Mouse (Mus musculus): Measurements from ENCODE around the gene Rps16. TPM values are rescaled to one million over a fixed set of nuclear protein-coding genes. Genes with fewer than 3 reads are reported as not detected.

The Rps16 gene
- 2,978 to 3,247 TPM (median 3,204 TPM) in 4 replicates for total RNA-seq (2023)

DNA sequence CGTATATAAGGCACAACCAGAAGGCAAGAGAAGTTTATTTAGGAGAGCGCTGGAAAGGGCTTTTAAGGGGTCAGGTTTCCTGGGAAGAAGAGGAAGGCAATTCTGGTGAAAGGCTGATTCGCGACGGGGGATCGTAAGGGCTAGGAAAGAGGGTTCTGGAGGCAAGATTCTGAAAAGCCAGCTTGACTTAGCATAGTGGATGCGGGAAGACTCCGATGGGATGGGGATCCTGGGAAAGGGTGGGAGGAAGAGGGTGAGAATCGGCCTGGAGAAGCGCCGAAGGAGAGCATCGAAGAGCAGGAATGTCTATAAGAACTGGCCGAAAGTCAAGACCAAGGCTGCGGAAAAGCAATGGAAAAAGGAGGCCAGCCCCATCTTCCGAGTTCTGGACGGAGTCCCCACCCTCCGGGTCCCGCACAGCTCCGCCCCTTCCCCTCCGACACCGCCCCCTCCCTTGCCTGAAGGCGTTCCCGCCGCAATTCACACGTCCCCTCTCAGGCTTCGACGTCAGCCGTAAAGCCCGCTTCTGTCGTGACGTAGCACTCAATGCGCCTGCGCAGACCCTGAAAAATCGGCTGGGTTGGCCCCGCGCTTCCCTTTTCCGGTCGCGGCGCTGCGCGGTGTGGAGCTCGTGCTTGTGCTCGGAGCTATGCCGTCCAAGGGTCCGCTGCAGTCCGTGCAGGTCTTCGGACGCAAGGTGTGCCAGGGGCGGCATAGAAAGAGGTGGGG is at the start of gene Rps16:
Rps16 (plus strand) TSS at position 498 of the 729 bp plus-strand sequence.

DNA sequence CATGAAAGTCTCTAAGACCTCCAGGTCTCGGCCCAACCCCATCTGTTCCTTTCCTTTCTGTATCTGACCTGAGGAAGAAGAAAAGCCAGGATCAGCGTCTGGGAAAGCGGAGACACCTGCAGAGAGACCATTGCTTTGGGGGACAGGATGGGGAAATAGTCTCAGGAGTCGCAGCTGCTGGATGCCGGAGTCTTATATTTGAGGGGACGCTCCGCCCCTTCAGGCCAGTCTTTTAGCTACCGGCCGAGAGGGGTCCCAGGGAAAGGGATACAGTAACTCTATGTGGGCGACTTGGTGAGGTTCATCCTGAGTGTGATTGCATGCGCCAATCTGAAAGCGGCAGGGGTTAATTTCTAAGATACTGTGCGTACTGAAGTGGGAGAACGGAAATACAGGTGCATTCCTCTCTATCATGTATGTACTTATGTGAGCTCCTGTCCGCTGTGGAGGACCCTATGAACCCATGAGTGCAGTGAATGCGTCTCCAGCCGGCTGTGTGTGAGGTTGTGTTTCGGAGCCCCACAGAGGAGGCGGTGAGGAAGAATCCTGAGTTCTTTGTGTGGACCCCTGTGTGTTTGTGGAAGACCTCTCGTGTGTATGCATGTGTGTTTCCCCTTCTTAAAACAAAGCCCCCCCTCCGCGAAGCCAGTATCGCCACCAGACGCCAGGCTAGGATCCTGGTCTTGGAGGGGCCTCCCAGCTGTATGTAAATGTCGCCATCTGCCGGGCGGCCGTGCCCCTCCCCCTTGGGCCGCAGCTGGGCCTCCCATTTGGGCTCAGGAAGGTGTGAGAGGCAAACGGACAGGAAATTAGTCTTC is 48.6 kb upstream of the Rps16 start, which contains the start of gene Dll3:
Dll3 (minus strand) TSS at position 623 of the 818 bp plus-strand sequence.

GRCm38 (mm10) chr7:28311926-28312543 is 38.4 kb upstream of the Rps16 start, which contains the start of gene Timm50:
Timm50 (minus strand) TSS chr7:28312072.

DNA sequence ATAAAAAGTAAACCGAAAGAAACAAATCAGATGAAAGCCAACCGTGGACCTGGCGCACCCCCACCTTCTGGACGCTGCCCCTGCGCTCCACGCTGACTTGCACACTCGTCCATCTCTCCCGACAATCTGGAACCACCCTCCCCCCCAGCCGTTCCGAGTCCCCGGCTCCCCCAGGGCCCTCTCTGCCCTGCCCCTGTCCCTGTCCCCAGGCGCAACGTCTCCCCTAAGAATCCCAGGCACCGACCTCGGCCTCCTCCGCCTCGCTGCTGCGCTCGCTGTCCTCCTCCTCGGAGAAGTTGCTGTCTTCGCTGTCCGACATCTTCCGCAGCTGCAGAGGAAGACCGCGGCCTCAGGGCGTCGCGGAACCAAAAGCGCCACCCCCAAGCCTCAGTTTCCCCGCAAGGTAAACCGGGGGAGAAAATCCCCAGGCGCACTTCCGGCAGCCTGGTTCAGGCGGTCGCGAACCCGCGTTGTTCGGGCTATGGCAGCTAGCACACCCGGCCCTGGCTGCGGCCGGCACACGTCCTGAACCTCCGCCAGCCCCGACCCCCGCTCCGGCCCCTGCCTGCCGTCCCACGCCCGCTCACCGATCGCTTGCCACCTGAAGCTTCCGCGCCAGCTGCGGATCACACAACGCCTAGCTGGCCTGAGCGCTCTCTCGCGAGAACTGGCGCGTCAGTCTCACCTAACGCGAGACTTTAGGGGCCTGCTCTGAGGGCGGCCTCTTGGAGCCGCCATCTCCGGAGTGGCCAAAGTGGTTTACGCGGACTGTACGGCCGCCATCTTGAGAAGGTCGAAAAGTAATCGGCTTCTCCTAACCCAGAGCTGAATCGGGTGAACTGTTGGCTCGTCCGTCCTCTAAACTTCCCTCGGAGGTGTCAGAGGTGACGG is 12.1 kb upstream of the Rps16 start, which contains the start of gene Supt5:
Supt5 (minus strand) TSS at position 639 of the 891 bp plus-strand sequence.

DNA sequence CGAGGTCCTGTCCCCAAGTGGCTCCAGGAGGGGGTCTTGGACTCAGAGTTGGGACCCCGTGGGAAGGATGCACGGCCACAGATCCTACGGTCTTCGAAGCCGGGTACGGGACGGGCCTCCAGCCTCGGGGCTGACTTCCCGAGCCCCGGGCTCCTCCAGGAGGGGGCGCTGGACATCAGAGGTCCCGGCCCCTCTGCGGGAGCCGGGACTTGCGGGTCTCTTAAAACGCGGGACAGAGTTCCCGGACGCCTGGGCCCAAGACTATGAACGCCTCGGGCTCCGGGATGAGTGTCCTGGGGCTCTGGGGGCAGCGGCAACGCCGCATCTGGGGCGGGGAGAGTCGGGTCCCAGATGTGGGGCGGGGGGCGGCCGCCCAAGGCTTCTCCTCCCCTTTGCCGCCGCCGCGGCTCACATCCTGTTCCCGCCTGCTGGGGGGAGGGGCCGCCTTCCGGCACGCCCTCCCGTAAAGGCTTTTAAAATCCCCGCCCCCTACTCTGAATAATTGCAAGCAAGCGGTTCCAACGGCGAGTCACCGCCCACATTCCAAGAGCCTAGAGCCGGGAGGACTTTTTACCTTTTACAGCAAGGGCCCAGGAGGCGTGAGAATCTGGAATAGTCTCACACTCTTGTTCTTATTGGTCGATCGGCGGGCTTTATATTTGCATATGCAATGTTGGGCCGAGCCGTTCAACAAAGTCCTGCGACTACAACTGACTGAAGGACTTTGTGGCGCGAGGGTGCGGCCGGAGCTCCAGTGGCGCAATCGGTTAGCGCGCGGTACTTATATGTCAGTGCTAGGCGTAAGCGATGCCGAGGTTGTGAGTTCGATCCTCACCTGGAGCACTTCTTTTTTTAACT is 22.0 kb downstream of the Rps16 start, which contains the start of gene Plekhg2:
Plekhg2 (minus strand) TSS at position 349 of the 858 bp plus-strand sequence.

DNA sequence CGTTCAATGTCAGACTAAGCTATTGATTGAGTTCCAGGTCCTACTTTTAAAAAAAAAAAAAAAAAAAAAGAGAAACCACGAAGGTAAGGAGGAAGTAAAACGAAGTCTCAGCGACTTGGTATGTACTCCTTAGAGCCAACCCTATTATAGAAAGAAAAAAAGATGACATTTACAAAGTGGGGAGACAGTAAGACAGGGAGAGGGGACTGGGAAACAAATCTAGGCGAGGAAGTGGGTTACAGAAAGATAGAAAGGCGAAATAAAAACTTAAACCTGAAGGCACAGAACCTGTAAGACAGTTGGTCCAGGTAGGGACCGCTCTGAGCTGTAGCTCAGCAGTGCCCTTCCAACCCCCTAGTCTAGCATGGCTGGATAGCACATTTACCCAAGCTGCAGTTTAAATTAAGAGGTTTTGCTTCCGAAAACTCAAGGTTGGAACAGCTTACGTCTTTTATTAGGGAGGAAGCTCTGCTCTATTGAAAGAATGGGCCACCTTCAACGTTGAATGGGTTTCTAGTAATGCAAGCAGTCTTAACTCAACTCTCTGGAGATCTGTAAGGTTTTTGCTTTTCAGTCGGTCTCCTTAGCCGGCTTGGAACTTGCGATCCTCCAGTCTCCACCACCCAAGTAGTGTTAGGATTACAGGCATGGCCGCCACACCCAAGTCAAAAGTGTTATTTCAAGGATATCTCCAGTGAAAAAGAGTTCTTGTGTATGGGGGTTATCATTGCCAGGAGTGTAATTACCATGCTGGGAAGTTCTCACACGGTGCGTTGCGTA is 30.0 kb downstream of the Rps16 start, which contains the start of gene Zfp36:
Zfp36 (minus strand) TSS at position 17 of the 780 bp plus-strand sequence.

GRCm38 (mm10) chr7:28392429-28393271 is 42.2 kb downstream of the Rps16 start, which contains the start of the genes Med29 and Paf1:
Med29 (minus strand) TSS chr7:28392708.
Paf1 (plus strand) TSS chr7:28392951.

Other genes with a start within 250 kb of the Rps16 start
- gene 9530053A07Rik, start 221.2 kb upstream of the Rps16 start, total RNA-seq (2023): not detected in 4 replicates
- 213 to 229 TPM (median 221 TPM) in 4 replicates for gene Fbl, start 180.9 kb upstream of the Rps16 start, total RNA-seq (2023)
- 19.6 to 26.1 TPM (median 20.6 TPM) in 4 replicates for gene Dyrk1b, start 171.2 kb upstream of the Rps16 start, total RNA-seq (2023)
- 1.1 to 1.8 TPM (median 1.3 TPM) in 4 replicates for gene Eid2, start 82.8 kb upstream of the Rps16 start, total RNA-seq (2023)
- 2.8 to 3.8 TPM (median 3.1 TPM) in 4 replicates for gene Eid2b, start 72.9 kb upstream of the Rps16 start, total RNA-seq (2023)
- not detected in 4 replicates for gene Selenov, start 59.5 kb upstream of the Rps16 start, total RNA-seq (2023)
- 0.45 to 0.73 TPM in 2 of 4 replicates, not detected in the others for gene Dll3, start 48.4 kb upstream of the Rps16 start, total RNA-seq (2023)
- gene Timm50, start 38.6 kb upstream of the Rps16 start, total RNA-seq (2023): 35.7 to 50.0 TPM (median 41.5 TPM) in 4 replicates
- gene Supt5, start 11.9 kb upstream of the Rps16 start, total RNA-seq (2023): 158 to 180 TPM (median 162 TPM) in 4 replicates
- 130 to 143 TPM (median 135 TPM) in 4 replicates for gene Plekhg2, start 21.9 kb downstream of the Rps16 start, total RNA-seq (2023)
- 804 to 1,027 TPM (median 895 TPM) in 4 replicates for gene Zfp36, start 29.6 kb downstream of the Rps16 start, total RNA-seq (2023)
- gene Med29, start 42.1 kb downstream of the Rps16 start, total RNA-seq (2023): 13.9 to 18.0 TPM (median 15.8 TPM) in 4 replicates
- 156 to 175 TPM (median 161 TPM) in 4 replicates for gene Paf1, start 42.3 kb downstream of the Rps16 start, total RNA-seq (2023)
- 222 to 256 TPM (median 254 TPM) in 4 replicates for gene Gmfg, start 86.8 kb downstream of the Rps16 start, total RNA-seq (2023)
- gene Lrfn1, start 101.3 kb downstream of the Rps16 start, total RNA-seq (2023): 0.95 to 1.3 TPM (median 1.3 TPM) in 4 replicates
- not detected in 4 replicates for gene Ifnl2, start 159.8 kb downstream of the Rps16 start, total RNA-seq (2023)
- not detected in 4 replicates for gene Ifnl3, start 172.2 kb downstream of the Rps16 start, total RNA-seq (2023)
- not detected in 4 replicates for gene Sycn, start 190.2 kb downstream of the Rps16 start, total RNA-seq (2023)
- not detected in 4 replicates for gene Nccrp1, start 196.6 kb downstream of the Rps16 start, total RNA-seq (2023)
- 48.1 to 61.6 TPM (median 56.1 TPM) in 4 replicates for gene Samd4b, start 247.5 kb downstream of the Rps16 start, total RNA-seq (2023)
- 11.4 to 15.2 TPM (median 14.0 TPM) in 4 replicates for gene Pak4, start 247.5 kb downstream of the Rps16 start, total RNA-seq (2023)

Measured in B cell, adult 62 days (primary cell).